Mouse (Mus musculus) kidney, embryonic 16.5 days (tissue): ENCODE results near the gene 2700081O15Rik. TPM values are rescaled to one million over a fixed set of nuclear protein-coding genes. Genes with fewer than 3 reads are reported as not detected.

ENCODE experiments used
- ATAC-seq: fragments of 200-750 bp; cut with Nextera tagmentation; 2 replicates; pipeline ENCODE4 v1.8.0; 2017; ENCODE audit warnings: moderate TSS enrichment; ENCODE audit not compliant: low FRiP score, low TSS enrichment
- H3K27ac ChIP-seq: fragments of 300-500 bp; sonication (generic); 2 replicates; pipeline ENCODE4 v1.5.1; 2014; ENCODE audit warnings: low read length
- H3K27me3 ChIP-seq: fragments of 300-500 bp; sonication (generic); 2 replicates; pipeline ENCODE4 v1.6.1; 2014; ENCODE audit warnings: low read length, control low read depth, mixed read lengths; ENCODE audit not compliant: insufficient read depth
- H3K36me3 ChIP-seq: fragments of 300-500 bp; sonication (generic); 2 replicates; pipeline ENCODE4 v1.6.1; 2014; ENCODE audit warnings: low read length, control low read depth, mixed read lengths; ENCODE audit not compliant: insufficient read depth
- H3K4me1 ChIP-seq: fragments of 300-500 bp; sonication (generic); 2 replicates; pipeline ENCODE4 v1.6.1; 2014; ENCODE audit warnings: low read length, control low read depth, mixed read lengths; ENCODE audit not compliant: insufficient read depth
- H3K4me2 ChIP-seq: fragments of 300-500 bp; sonication (generic); replicated peaks from 2 replicates; pipeline ENCODE4 v1.6.1; 2014; ENCODE audit warnings: low read depth, low read length
- H3K4me3 ChIP-seq: fragments of 300-500 bp; sonication (generic); 2 replicates; pipeline ENCODE4 v1.5.1; 2014; ENCODE audit warnings: mild to moderate bottlenecking, low read length
- H3K9ac ChIP-seq: fragments of 300-500 bp; sonication (generic); replicated peaks from 2 replicates; pipeline ENCODE4 v1.6.1; 2014; ENCODE audit warnings: low read length
- H3K9me3 ChIP-seq: fragments of 300-500 bp; sonication (generic); 2 replicates; pipeline ENCODE4 v1.6.1; 2016; ENCODE audit warnings: low read length, control low read depth
- WGBS: fragments of 180-500 bp; shearing (Covaris S2); extraction: QIAGEN DNeasy Blood & Tissue Kit; methylation state at CpG from one replicate; pipeline ENCODE4 v1.1.7; 2014; 5-methylcytosine and 5-hydroxymethylcytosine counted together
- microRNA-seq: library from miRNA; unstranded; fragments of <30 nt; microRNA quantifications from one replicate; pipeline ENCODE4, GENCODE M21; 2016
- polyA plus RNA-seq: library from polyadenylated mRNA; unstranded; fragments of >200 nt; fragmentation: Nextera tagmentation; extraction: Ambion mirVana; gene quantifications from 2 replicates; pipeline ENCODE4 v1.2.1, GENCODE M21; 2015

2700081O15Rik gene
- polyA plus RNA-seq, 1 experiment from 2014 or later: 4.8 TPM

- H3K4me2 ChIP-seq: no peak overlapping the region
- peak overlapping the region; percentile 16; the same call in 1 of the 2 replicates for H3K27ac ChIP-seq
- 0 out of 2 replicates have a peak, but pooled peaks cover 4% of the 10 kb centered on the region for H3K4me1 ChIP-seq
- H3K4me3 ChIP-seq: no peak overlapping the region
- H3K36me3 ChIP-seq: 0 out of 2 replicates have a peak, but pooled peaks cover 8% of the 10 kb centered on the region
- H3K27me3 ChIP-seq: no peaks in the 10 kb centered on the region
- H3K9me3 ChIP-seq: no peaks in the 10 kb centered on the region
- no peak for ATAC-seq
- 85% methylated on average over 2 of the region's 2 CpGs for WGBS
- H3K9ac ChIP-seq: no peak overlapping the region
Observed at GRCm38 (mm10) chr19:7470643-7471042, 53.2 kb downstream of the 2700081O15Rik start.

Small RNA genes within 50 kb of the gene (microRNA-seq; reads per million reads assigned to microRNA genes)
- gene Mir6991: 1.7 reads per million, percentile 5 among the genes with 10 or more reads in this experiment

Other genes with a start within 250 kb of the 2700081O15Rik start
- gene Otub1, start 211.3 kb upstream of the 2700081O15Rik start, polyA plus RNA-seq: 231 and 241 TPM in 2 replicates
- gene Cox8a, start 200.0 kb upstream of the 2700081O15Rik start, polyA plus RNA-seq: 1,116 and 1,175 TPM in 2 replicates
- 81.4 and 88.0 TPM in 2 replicates for gene Naa40, start 176.4 kb upstream of the 2700081O15Rik start, polyA plus RNA-seq
- gene Rcor2, start 150.3 kb upstream of the 2700081O15Rik start, polyA plus RNA-seq: 8.7 and 10.8 TPM in 2 replicates
- gene Mark2, start 75.8 kb upstream of the 2700081O15Rik start, polyA plus RNA-seq: 40.6 and 44.9 TPM in 2 replicates
- 33.2 and 35.7 TPM in 2 replicates for gene Spindoc, start 34.6 kb upstream of the 2700081O15Rik start, polyA plus RNA-seq
- 169 and 172 TPM in 2 replicates for gene Rtn3, start 65.7 kb downstream of the 2700081O15Rik start, polyA plus RNA-seq
- 13.1 and 13.2 TPM in 2 replicates for gene Atl3, start 76.4 kb downstream of the 2700081O15Rik start, polyA plus RNA-seq
- 10.5 and 10.8 TPM in 2 replicates for gene Pla2g16, start 139.8 kb downstream of the 2700081O15Rik start, polyA plus RNA-seq
- 1.6 and 2.3 TPM in 2 replicates for gene Lgals12, start 189.6 kb downstream of the 2700081O15Rik start, polyA plus RNA-seq
- gene Hrasls5, start 194.9 kb downstream of the 2700081O15Rik start, polyA plus RNA-seq: 0.41 TPM in 1 of 2 replicates, not detected in the other